Mouse (Mus musculus): ENCODE measurements at regions not wholly inside any gene's neighbourhood (a gene's known extent, or its start where the extent isn't known, plus 50 kb on each side); places are given as distances from the start of the nearest gene placed in this dataset.
"Not testable (repeated sequence)": the region's sequence is repeated elsewhere in the genome, so short reads cannot be mapped to it uniquely, and the experiment has no call there.

DNA sequence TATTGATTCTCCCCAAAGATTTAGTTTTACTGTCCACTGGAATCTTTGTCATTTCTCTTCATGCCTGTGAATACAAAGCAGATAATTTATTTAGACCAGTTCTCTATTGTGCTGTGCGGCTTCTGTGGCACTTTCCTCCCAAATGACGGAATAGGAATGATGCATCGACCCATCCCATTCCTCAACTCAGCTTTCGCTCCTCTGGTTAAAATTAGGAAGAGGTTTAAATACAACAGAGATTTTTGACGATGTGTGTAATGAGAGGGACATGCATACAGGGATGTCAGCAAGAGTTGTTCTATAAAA, 187.2 kb upstream of the Tsc22d2 start:
- no peak for DNase-seq (ENCODE audit: low spot score)

DNA sequence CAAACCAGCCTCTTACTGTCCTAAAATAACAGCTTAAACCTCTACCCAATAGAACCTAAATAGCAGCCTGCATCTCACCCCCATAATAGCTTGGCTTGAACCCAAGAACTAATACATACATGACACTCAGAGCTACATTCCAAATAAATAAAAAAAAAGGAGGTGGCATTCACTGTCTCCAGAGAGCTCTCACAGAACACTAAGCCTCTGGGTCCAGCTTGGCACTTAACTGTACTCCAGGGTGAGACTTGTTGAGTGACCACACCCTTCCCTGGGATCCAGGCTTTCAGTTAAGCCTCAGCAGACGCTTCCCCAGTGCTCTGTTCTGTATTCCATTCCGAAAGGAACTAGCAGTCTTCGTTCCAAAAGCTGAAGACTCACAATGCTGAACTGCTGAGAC, 186.3 kb upstream of the Tsc22d2 start:
- no peak for DNase-seq (ENCODE audit: low spot score)

DNA sequence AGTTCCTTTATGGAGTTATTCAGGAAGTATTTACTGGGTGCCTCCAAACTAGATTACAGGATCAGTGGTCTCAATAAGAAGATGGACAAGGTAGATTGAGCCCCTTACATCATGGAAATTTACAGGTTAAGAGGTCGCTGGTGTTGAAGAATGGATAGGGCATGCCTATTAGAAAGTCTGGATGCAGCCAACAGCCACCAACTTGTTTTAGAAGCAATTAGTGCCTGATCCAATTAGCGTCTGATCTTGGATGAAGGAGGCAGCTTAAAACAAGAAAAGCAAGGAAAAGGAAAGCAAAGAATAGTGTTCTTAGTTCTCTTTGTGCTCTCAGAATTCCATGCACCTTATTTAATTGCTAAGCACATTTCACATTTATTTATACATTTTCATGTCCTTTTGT, 182.8 kb upstream of the Tsc22d2 start:
- DNase-seq (ENCODE audit: low spot score), result no peak

DNA sequence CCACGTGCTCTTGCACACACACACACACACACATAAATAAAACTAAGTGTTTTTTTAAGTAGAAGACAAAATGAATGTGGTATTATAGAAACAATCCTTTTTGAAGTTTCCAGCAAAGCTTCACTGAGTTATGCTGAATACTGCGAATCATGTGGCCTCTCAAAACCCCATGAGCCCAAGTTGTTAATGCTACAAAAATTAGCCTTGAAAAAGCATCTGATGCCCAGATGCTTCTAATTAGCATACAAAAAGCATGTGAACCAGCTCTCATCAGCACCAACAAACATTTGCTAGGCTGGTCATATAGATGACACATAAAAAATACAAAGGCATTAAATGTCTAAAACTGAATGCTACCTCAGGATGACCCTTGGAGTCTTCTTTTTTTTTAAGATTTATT, 181.2 kb upstream of the Tsc22d2 start:
- no peak for DNase-seq (ENCODE audit: low spot score)

DNA sequence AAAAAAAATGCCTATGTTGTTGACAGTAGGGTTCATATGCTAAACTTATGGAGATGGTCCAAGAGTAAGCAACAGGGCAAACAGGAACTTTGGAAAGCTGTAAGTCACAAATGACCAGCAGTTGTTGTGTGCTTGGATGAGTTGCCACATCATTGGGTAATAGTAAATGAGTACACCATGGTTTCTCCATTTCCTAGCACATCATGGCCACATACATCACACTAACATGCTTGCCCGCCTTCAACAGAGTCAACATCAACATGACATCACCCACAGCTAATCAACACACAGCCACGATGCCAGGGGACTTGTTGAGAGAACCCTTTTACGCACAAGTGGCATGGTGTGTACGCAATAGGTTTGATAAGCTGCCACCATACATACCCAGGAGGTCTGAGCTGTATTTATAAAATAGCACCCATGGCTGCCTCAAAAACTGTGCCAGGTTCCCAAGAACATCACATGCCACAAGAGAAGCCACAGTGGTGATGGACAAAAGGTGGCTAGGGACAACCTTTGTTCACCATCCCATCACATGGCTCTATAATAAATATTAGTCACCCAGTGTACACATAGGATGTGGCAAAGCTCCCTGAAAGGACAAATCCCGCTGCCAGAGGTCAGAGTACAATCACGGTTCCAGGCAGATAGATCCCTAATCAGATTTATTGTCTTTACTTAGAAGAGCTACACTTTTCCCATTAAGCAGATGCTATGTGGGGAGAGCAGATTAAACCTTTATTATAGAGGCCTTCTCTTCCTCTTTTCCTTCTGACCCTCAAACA, 179.5 kb upstream of the Tsc22d2 start:
- DNase-seq (ENCODE audit: low spot score), result no peak

DNA sequence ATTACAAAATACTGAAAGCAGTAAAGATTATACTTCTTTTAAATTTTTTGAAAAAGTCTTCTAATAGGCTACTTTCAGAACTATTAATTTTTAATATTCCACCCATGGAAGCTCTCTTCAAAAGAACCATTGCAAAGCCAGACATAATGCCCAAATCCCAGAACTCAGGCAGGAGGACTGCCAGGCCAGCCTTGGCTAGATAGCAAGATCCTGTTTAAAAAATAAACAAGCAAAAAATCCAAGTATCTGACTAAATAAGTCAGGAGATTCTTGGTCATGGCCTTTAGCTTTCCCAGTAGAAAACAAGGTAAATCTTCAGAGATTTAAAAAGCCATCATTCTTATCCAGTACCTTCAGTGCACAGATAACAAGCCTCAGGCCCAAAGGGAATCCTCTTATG, 176.4 kb upstream of the Tsc22d2 start:
- no peak for DNase-seq (ENCODE audit: low spot score)

DNA sequence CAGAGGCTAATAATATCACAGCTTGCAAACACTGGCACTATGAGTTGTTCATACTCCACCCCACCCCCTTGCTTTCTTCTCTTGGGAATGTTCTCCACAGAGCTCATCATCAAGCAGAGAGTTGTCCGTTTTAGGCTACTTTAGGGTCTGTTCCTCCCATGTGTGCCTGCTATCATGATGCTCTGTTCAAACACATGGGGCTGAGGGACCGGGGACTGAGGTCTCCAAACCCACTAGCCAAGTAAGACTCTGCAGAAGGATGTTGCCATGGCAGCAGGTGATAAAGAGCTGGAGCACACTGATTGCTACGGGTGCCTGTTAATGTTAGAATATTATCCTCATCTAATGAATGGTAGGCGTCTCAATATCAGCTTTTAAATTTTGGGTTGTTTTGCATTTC, 173.7 kb upstream of the Tsc22d2 start:
- DNase-seq (ENCODE audit: low spot score), result no peak

DNA sequence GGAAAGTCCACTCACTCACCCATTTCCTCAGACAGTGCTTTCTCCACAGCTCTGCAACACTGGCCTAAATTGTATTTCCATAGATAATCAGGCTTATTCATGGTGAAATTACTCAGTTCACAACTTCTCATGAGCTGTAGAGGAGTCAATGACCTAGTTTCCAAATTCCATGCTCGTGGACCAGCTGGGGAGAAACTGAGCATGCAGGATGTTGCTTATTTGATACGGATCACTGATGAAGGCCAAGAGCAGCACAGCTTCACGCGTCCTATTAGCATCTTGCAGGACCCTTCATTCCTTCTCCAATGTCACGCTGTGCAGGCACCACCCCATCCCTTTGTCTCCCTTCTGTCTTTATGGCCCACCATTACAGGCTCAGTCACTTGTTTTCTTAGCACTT, 169.2 kb upstream of the Tsc22d2 start:
- DNase-seq (ENCODE audit: low spot score), result no peak

DNA sequence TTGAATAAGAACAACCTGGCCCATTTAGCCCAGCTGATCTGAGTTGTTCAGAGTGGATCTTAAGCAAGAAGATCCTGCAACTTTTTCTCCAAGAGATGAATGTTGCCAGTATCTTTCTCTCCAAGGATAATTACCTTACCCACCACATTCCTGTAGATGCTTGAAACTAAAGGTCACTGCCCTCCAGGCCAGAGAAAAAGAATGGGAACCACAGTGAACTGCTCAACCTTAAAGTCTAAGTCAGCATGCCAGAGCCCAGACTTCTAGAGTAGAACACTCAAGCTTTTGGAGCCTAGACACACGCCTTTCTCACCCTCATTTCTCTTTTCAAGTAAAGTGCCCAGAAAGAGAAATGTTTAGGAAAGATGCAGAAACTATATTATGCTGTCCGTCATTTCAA, 166.5 kb upstream of the Tsc22d2 start:
- no peak for DNase-seq (ENCODE audit: low spot score)

DNA sequence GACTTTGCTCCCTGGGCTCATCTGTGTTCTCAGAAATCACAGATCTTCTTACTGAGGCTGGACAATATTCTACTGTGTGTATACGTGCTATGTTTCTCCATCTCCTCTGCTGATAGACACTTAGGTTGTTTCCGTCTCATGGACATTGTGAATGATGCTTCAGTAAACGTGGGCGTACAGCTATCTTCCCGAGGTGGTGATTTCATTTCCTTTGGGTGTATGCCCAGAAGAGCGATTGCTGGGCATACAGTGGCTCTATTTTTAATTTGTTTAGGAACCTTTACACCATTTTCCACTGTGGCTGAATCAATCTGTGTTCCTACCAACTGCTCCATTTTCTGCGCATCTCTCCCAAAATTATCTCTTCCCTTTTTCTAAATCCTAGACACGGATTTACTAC, 160.6 kb upstream of the Tsc22d2 start:
- no peak for DNase-seq (ENCODE audit: low spot score)

DNA sequence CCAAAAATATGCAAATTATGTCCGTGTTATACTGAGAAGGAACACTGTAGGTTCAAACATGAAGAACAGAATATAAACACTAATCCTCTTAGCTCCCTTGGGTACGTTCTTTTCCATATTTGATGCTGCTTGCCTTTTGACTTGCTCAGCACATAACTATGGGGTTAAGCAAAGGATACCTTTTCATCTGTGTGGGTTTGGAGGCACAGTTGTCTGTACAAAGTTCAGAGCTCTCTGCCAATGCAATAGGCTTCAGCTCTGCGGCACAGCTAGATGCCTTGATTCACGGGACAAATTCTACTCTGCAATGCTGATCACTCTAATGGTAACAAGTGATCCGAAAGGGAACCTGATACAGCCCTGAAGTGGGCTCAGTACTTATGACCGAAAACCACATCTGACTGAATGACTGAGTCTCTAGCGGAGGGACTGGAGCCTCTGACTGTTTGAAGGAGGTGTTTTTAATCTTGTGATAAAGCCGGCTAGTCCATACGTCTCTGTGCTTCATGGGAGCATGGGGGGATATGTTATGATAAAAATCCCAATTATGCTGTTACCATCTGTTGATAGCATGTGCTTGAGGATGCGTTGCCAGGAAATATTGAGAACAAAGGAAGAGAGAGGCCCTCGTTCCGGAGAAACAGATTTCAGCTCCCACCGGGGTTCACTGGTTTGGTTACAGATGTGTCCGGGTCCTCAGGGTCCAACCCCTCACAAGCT, 146.7 kb upstream of the Tsc22d2 start:
- DNase-seq (ENCODE audit: low spot score), result no peak

DNA sequence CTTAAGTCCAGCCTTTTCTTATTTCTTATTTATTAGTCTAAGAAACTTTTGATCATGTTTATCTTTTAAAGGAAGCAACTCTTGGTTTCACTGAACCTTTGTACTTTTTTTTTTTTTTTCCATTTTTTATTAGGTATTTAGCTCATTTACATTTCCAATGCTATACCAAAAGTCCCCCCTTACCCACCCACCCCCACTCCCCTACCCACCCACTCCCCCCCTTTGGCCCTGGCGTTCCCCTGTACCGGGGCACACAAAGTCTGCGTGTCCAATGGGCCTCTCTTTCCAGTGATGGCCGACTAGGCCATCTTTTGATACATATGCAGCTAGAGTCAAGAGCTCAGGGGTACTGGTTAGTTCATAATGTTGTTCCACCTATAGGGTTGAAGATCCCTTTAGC, 143.1 kb upstream of the Tsc22d2 start:
- not testable (repeated sequence) for DNase-seq (ENCODE audit: low spot score)

DNA sequence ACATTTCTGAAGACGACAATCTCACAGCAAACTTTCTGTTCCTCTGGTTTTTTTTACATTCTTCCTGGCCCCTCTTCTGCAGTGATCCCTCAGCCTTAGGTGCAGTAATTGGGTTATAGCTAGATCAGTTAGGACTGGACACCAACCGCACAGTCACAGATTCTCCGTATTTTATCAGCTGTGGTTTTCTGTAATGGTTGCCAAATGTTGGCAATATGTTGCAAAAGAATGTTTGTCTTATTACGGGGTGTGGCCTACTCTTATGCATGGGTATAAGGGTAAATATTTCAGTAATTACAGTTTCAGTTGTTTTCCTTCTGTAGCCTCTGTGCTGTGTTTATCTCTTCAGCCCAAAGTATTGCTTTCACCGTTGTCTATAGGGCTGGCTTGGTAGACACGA, 133.2 kb upstream of the Tsc22d2 start:
- no peak for DNase-seq (ENCODE audit: low spot score)

DNA sequence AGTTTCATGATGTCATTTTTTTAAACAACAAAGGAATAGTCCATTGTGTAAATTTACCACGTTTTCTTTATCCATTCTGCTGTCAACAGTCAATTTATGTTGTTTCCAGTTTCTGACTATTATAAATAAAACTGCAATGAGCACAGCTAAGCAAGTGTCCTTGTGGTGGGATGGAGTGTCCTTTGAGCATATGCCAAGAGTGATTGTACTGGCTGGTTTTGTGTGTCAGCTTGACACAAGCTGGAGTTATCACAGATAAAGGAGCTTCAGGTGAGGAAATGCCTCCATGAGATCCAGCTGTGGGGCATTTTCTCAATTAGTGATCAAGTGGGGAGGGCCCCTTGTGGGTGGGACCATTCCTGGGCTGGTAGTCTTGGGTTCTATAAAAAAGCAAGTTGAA, 130.1 kb upstream of the Tsc22d2 start:
- not testable (repeated sequence) for DNase-seq (ENCODE audit: low spot score)

DNA sequence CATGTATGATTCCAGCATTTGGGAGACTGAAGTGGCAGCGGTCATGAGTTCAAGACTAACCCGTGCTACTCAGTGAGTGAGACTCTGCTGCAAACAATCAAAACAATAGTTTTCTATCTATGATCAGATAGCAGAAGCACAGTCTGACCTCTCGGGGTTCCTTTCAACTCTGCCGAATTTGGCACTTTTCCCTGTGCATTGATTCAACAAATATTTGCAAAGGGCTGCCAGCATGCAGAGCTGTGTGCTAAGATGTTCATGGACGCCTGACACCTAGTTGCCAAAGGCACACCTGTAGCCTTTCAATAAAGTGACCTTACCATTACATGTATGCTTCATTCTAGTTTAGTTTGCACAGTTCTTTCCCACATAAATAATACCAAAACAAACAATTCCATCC, 118.7 kb upstream of the Tsc22d2 start:
- DNase-seq (ENCODE audit: low spot score), result no peak

DNA sequence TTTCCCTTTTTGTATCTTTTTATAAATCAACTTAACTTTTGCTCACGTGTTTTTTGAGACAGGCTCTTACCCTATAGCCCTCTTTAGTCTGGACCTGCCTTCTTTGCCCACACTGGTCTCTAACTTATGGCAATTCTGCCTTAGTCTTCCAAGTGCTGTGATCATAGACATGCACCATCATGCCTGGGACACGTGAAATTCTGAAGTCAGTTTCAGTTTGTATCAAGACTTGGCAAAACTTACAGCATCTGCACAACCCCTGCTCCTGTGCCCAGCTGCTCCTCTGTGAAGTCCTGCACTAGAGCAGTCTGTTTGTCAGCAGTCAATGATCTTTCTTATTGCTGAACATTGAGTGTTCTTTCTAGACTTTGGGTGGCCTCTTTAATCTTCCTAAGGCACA, 114.3 kb upstream of the Tsc22d2 start:
- no peak for DNase-seq (ENCODE audit: low spot score)

DNA sequence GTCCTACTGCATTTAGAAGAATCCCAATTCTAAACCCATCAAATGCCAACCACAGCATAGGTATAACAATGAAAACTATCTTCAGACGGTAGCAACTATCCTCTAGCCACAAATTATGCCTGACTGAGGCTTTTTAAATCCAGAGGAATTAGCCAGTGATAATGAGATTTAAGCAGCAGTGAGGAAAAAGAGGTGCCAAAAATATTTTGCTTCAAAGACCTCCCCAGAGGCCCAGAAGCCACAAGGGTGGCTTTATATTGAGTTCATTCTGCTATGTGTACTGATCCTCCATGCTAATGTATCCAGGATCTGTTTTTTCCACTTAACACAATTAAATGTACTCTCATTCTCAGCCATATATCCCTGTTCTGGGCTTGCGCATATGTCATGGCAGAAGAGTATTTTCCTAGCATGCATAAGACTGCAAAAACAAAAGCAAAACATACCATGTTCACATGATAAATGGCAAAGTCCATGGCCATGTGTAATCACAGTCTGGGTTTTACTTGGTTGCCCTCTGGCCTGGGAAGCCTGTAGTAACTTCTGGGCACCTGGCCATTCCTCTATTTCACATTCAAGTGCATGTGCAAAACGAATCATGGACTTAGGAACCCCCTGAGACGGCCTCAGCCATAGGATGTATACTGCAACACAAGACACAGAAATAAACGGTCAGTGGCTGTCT, 113.6 kb upstream of the Tsc22d2 start:
- DNase-seq (ENCODE audit: low spot score), result no peak

DNA sequence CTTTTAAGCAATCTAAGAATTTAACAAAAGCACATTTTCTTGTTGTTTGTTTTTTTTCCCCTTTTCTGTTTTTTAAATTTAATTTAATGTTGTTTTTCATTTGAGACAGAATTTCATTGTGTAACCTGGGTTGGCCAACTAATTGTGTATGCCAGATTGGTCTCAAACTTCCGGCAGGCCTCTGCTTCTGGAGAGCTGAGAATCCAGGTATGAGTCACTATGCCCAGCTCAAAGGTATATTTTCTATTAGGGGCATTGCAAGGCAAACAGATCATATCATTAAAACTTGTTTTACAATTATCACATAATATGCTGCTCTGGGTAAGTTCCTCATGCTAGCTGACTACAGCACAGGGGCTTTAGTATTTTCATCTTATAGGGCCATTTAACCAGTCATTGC, 112.2 kb upstream of the Tsc22d2 start:
- DNase-seq (ENCODE audit: low spot score), result no peak

DNA sequence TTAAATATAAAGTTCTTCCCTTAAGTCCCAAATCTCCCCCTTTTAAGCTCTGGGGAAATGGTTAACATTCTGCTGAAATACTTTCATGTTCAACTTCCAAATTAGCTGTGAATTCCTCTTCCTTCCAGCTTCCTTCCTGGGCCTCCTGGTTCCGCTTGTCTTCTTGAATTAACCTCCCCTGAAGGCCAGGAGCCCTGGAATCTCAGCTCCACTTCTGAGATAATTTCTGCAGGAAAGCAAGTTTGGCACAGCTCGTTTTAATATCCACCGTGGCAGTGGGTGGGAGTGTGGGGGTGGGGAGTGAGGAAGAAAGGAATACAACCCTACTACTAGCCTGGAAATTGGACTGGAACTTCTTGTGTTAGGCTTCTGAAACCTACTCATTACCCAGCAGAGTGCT, 110.8 kb upstream of the Tsc22d2 start:
- no peak for DNase-seq (ENCODE audit: low spot score)

DNA sequence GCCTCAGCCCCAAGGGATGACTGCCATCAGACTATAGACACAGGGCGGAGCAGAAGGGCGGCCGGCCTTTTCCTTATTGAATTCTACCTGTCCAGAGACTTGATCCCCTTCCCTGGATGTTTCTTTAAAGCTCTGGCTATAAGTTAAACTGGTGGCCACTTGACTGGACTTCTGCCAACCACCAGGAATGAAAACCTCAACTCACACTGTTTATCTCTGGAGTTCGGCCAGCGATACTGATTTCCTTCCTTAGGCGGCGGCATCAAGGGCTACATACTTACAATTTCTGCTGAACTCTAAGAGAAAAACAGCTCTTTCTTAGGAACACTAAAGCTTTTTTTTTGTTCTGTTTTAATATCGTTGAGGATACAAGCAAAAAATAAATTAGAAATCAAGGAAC, 104.9 kb upstream of the Tsc22d2 start:
- DNase-seq (ENCODE audit: low spot score), result no peak

DNA sequence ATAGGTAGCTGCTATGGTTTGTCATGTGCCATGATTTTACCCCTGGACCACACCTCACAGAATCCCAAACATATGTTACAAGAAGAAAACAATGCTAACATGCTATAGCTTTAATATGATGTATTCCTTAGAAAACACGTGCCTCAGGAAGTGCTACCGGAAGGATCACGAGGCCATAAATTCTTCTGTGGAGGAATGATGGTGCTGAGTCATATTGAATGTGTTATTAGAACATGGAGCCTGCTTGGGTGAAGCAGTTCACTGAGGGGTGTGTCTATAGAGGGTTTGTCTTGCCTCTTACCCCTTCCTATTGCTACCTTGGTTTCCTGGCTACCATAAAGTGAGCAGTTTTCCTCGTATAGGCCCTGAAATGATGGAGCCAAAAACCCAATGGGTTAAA, 104.1 kb upstream of the Tsc22d2 start:
- no peak for DNase-seq (ENCODE audit: low spot score)

DNA sequence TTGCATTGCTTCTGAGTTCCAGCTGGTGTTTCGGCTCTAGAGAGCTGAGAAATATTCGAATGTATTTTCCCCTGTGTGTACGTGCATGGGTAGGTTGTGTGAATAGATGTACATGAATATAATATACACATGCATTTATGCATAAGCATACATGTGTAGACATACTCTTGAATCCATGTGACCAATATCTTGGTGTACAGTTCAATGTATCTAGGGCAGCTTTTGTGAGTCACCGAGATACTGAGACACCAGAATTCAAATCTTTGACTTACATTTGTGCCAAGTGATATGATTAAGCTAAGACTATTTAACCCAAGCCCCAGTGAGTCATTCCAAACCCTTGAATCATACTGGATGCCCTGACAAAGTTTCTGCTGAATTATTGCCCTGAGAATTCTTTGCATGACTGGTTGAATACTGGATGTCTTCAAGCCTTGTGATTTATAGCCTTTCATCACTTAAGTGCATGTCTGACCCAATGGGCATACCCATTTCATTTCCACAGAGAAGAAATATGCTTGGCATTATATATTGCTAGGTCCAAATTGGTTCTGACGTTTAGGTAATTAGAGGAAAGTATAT, 103.3 kb upstream of the Tsc22d2 start:
- DNase-seq (ENCODE audit: low spot score), result no peak

DNA sequence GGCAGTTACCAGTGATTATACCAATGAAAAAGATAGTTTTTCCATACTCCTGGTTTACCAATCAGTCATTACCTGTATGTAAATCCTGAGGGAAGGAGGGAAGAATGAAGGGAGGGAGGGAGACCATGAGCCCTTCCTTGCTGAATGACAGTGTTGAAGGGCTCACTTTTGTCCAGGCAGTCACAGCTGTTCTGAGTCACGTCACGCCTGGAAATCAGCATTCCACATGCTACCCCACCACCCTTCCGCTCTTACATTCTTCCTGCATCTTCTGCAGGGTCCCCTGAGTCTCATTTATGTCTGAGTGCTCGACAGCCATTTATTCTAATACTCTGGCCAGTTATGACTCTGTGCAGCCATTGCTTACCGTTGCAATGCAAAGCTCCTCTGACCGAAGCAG, 101.9 kb upstream of the Tsc22d2 start:
- no peak for DNase-seq (ENCODE audit: low spot score)

All from ovary, postnatal 36 days (tissue).